Mouse (Mus musculus) olfactory bulb, adult 2 months (tissue): ENCODE measurements around the gene Zfp384. TPM values are rescaled to one million over a fixed set of nuclear protein-coding genes. Genes with fewer than 3 reads are reported as not detected.
A peak's percentile ranks its signal among the peaks of the same experiment; 100 is the strongest.
"Not testable (repeated sequence)": the region's sequence is repeated elsewhere in the genome, so short reads cannot be mapped to it uniquely, and the experiment has no call there.

Source experiments
- H3K27ac ChIP-seq: fragments of 200-500 bp; 2 replicates; pipeline ENCODE4 v1.5.1; 2012; ENCODE audit warnings: low read depth, low read length; ENCODE audit not compliant: insufficient read depth
- H3K4me1 ChIP-seq: fragments of 200-500 bp; 2 replicates; pipeline ENCODE4 v1.6.1; 2012; ENCODE audit warnings: low read length; ENCODE audit not compliant: control insufficient read depth, insufficient read depth
- H3K4me3 ChIP-seq: fragments of 200-500 bp; 2 replicates; pipeline ENCODE4 v1.5.1; 2012; ENCODE audit warnings: mild to moderate bottlenecking, low read depth, low read length, moderate library complexity; ENCODE audit not compliant: insufficient read depth
- CTCF ChIP-seq: fragments of 200-500 bp; IDR thresholded peaks from 2 replicates; pipeline ENCODE4 v1.5.1; 2012; ENCODE audit warnings: low read depth, mild to moderate bottlenecking, low read length, moderate library complexity; ENCODE audit not compliant: insufficient read depth
- POLR2A ChIP-seq: fragments of 200-500 bp; IDR thresholded peaks from 2 replicates; pipeline ENCODE4 v1.6.1; 2012; ENCODE audit warnings: mild to moderate bottlenecking, low read depth, low read length, moderate library complexity; ENCODE audit not compliant: insufficient read depth
- WGBS: fragments of 180-500 bp; shearing (Covaris S2); methylation state at CpG from one replicate; pipeline ENCODE4 v1.1.7; 2018; 5-methylcytosine and 5-hydroxymethylcytosine counted together
- polyA plus RNA-seq: library from polyadenylated mRNA; stranded (reverse); fragments of >200 nt; gene quantifications from 2 replicates; pipeline ENCODE4 v1.2.4, GENCODE M21; 2012; ENCODE audit warnings: low replicate concordance; ENCODE audit not compliant: missing spikeins, insufficient read depth, insufficient read length

The Zfp384 gene
- polyA plus RNA-seq, 1 experiment, result 212 TPM

- Histone ChIP-seq H3K27ac (no peak overlapping the region), H3K4me1 (peaks cover 5% of the 10 kb centered on the region), H3K4me3 (no peak overlapping the region)
- WGBS, result 80% methylated on average over 6 of the region's 6 CpGs
- TF ChIP-seq POLR2A, result no peak
- TF ChIP-seq CTCF, result no peak
Measured at GRCm38 (mm10) chr6:125063906-125064305, 55.0 kb downstream of the Zfp384 start.

- no CpG with 5 or more reads among the region's 1 CpGs for WGBS
- H3K4me1 ChIP-seq, H3K4me3 ChIP-seq, H3K27ac ChIP-seq: not testable (repeated sequence)
Measured at GRCm38 (mm10) chr6:125065223-125065622, 56.3 kb downstream of the Zfp384 start.

- 81% methylated on average over 8 of the region's 8 CpGs for WGBS
- TF ChIP-seq POLR2A (no peak), CTCF (no peak)
Measured at GRCm38 (mm10) chr6:125067571-125067995, 58.6 kb downstream of the Zfp384 start, which contains the start of gene Lpar5. Gene Lpar5 (plus strand): TSS chr6:125067920.

GRCm38 (mm10) chr6:125071170-125071895 is 62.4 kb downstream of the Zfp384 start:
- TF ChIP-seq CTCF, result no peak
- no peak for TF ChIP-seq POLR2A
- whole genome bisulfite sequencing, result 73% methylated on average over 18 of the region's 18 CpGs
- Histone ChIP-seq H3K4me1 (peaks cover 2% of the 10 kb centered on the region; the same call in 1 of the 2 replicates), H3K4me3 (no peak overlapping the region), H3K27ac (0 out of 2 replicates have a peak overlapping the region, but pooled peaks have one; percentile 7)

More at GRCm38 (mm10) chr6:125067571-125067995, 58.6 kb downstream of the Zfp384 start, which contains the start of gene Lpar5:
- Histone ChIP-seq H3K27ac (no peak within 1 kb of the TSS), H3K4me1 (peaks cover 2% of the 10 kb centered on the region; the same call in 1 of the 2 replicates), H3K4me3 (no peak within 1 kb of the TSS)

GRCm38 (mm10) chr6:125071896-125072279 is 62.9 kb downstream of the Zfp384 start:
- H3K4me3 ChIP-seq, result no peak overlapping the region
- 0 out of 2 replicates have a peak overlapping the region, but pooled peaks have one; percentile 7 for H3K27ac ChIP-seq
- no peak for TF ChIP-seq POLR2A
- H3K4me1 ChIP-seq, result peaks cover 2% of the 10 kb centered on the region; the same call in 1 of the 2 replicates
- 5% methylated on average over 2 of the region's 2 CpGs for WGBS

GRCm38 (mm10) chr6:125073825-125074224 is 64.9 kb downstream of the Zfp384 start:
- no peak for TF ChIP-seq CTCF
- TF ChIP-seq POLR2A, result no peak
- peaks cover 2% of the 10 kb centered on the region; the same call in 1 of the 2 replicates for H3K4me1 ChIP-seq
- no peak overlapping the region for H3K4me3 ChIP-seq
- whole genome bisulfite sequencing, result 55% methylated on average over 8 of the region's 8 CpGs
- H3K27ac ChIP-seq, result no peak overlapping the region

GRCm38 (mm10) chr6:125081394-125081793 is 72.4 kb downstream of the Zfp384 start:
- Histone ChIP-seq H3K27ac (peak overlapping the region; percentile 9; the same call in 1 of the 2 replicates), H3K4me3 (peak overlapping the region; percentile 41), H3K4me1 (peaks cover 11% of the 10 kb centered on the region; the same call in 1 of the 2 replicates)
- WGBS, result 17% methylated on average over 25 of the region's 25 CpGs
- TF ChIP-seq CTCF (no peak), POLR2A (no peak)

- Histone ChIP-seq H3K4me3 (peak overlapping the region; percentile 41), H3K27ac (peak overlapping the region; percentile 9; the same call in 1 of the 2 replicates), H3K4me1 (peaks cover 11% of the 10 kb centered on the region; the same call in 1 of the 2 replicates)
- TF ChIP-seq CTCF (peak; percentile 67; the same call in 1 of the 2 replicates), POLR2A (0 out of 2 replicates have a peak, but pooled peaks have one; percentile 30)
- WGBS, result 19% methylated on average over 45 of the region's 45 CpGs
Measured at GRCm38 (mm10) chr6:125081797-125082560, 73.0 kb downstream of the Zfp384 start.

GRCm38 (mm10) chr6:125082801-125083386 is 73.9 kb downstream of the Zfp384 start:
- Histone ChIP-seq H3K4me3 (no peak overlapping the region), H3K27ac (no peak overlapping the region), H3K4me1 (peaks cover 11% of the 10 kb centered on the region; the same call in 1 of the 2 replicates)
- TF ChIP-seq CTCF (no peak), POLR2A (no peak)
- 88% methylated on average over 7 of the region's 7 CpGs for WGBS
